Comparison of ENCODE assay signal across 8 mouse cellular contexts in the genomic region with DNA sequence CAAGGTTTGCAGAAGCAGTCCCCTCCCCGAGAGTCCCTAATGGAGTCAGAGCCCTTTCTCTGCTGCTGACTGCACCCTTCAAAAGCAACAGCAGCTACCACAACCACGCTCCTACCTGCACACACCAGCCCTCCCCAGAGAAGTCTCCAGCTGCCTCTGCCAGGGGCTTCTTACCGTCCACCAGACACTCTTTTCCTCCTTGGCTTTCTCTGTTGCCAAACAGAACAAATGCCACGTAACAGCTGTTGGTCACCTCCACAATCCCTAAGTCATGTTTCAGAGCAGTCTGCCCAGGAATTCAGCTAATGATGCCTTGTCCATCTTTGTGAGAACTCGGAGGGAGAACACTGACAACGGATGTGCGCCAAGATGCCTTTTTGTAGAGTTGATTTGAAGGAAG.
DNase-seq lines count a peak whose midpoint lies in the region; ATAC-seq and TF ChIP-seq lines count a peak whose summit lies in the region.

No protein-coding gene starts in this region.

- H3K27me3 ChIP-seq in lung, embryonic 16.5 days (ENCODE audit: control insufficient read depth, insufficient read depth, low read depth, low read length), result no peaks in the 10 kb centered on the region
- no peaks in the 10 kb centered on the region for H3K27me3 ChIP-seq in forebrain, postnatal 0 days (ENCODE audit: insufficient read depth, low read length)
- no peaks in the 10 kb centered on the region for H3K27me3 ChIP-seq in midbrain, embryonic 12.5 days
- H3K27me3 ChIP-seq in stomach, embryonic 16.5 days (ENCODE audit: control insufficient read depth, insufficient read depth, low read length), result no peaks in the 10 kb centered on the region

- WGBS in lung, embryonic 16.5 days, result 67% methylated on average over 7 of the region's 7 CpGs
- 19% methylated on average over 7 of the region's 7 CpGs for WGBS in forebrain, postnatal 0 days
- 58% methylated on average over 7 of the region's 7 CpGs for WGBS in midbrain, embryonic 12.5 days
- 77% methylated on average over 7 of the region's 7 CpGs for WGBS in stomach, embryonic 16.5 days

- H3K9ac ChIP-seq in lung, embryonic 16.5 days (ENCODE audit: low read length), result no peak overlapping the region
- peak overlapping the region; percentile 44 for H3K9ac ChIP-seq in forebrain, postnatal 0 days
- peak overlapping the region; percentile 42 for H3K9ac ChIP-seq in midbrain, embryonic 12.5 days (replicated peaks)
- no peak overlapping the region for H3K9ac ChIP-seq in stomach, embryonic 16.5 days (ENCODE audit: low read length)

- H3K9me3 ChIP-seq in lung, embryonic 16.5 days (ENCODE audit: control insufficient read depth, low read length), result no peaks in the 10 kb centered on the region
- H3K9me3 ChIP-seq in forebrain, postnatal 0 days (ENCODE audit: low read length), result no peaks in the 10 kb centered on the region
- H3K9me3 ChIP-seq in midbrain, embryonic 12.5 days, result no peaks in the 10 kb centered on the region
- no peaks in the 10 kb centered on the region for H3K9me3 ChIP-seq in stomach, embryonic 16.5 days (replicated peaks; ENCODE audit: control insufficient read depth, low read length)

- 0 out of 2 replicates have a peak overlapping the region, but pooled peaks have one; percentile 4 for H3K27ac ChIP-seq in lung, embryonic 16.5 days (ENCODE audit: low read length)
- H3K27ac ChIP-seq in forebrain, postnatal 0 days (ENCODE audit: low read depth, low read length), result peak overlapping the region; percentile 71
- peak overlapping the region; percentile 93 for H3K27ac ChIP-seq in midbrain, embryonic 12.5 days (replicated peaks)
- peak overlapping the region; percentile 29; the same call in 1 of the 2 replicates for H3K27ac ChIP-seq in stomach, embryonic 16.5 days (ENCODE audit: low read length)

- no peak for TF ChIP-seq CTCF in forebrain, postnatal 0 days (IDR thresholded peaks at IDR 0.05; ENCODE audit: low read depth)

- H3K4me1 ChIP-seq in lung, embryonic 16.5 days (replicated peaks; ENCODE audit: control insufficient read depth, insufficient read depth, low read length), result peaks cover 17% of the 10 kb centered on the region
- H3K4me1 ChIP-seq in forebrain, postnatal 0 days (ENCODE audit: insufficient read depth), result peaks cover 57% of the 10 kb centered on the region
- H3K4me1 ChIP-seq in midbrain, embryonic 12.5 days, result peaks cover 84% of the 10 kb centered on the region
- H3K4me1 ChIP-seq in stomach, embryonic 16.5 days (ENCODE audit: control insufficient read depth, insufficient read depth, low read length), result peaks cover 20% of the 10 kb centered on the region; the same call in 1 of the 2 replicates

- no peaks in the 10 kb centered on the region for H3K36me3 ChIP-seq in lung, embryonic 16.5 days (ENCODE audit: control insufficient read depth, insufficient read depth, low read length)
- 0 out of 2 replicates have a peak, but pooled peaks cover 2% of the 10 kb centered on the region for H3K36me3 ChIP-seq in forebrain, postnatal 0 days (ENCODE audit: insufficient read depth)
- peaks cover 7% of the 10 kb centered on the region for H3K36me3 ChIP-seq in midbrain, embryonic 12.5 days
- H3K36me3 ChIP-seq in stomach, embryonic 16.5 days (ENCODE audit: control insufficient read depth, insufficient read depth, low read length), result no peaks in the 10 kb centered on the region

- no peak for DNase-seq in lung, postnatal 4 days
- DNase-seq in forebrain, postnatal 0 days, result no peak
- no peak for DNase-seq in right cerebral cortex, adult 2 months (ENCODE audit: low spot score in 2 of 2)
- DNase-seq in testis, postnatal 10 days (ENCODE audit: low spot score), result no peak
- no peak for DNase-seq in frontal cortex, postnatal 25 days (ENCODE audit: low spot score in 2 of 2)

- H3K4me2 ChIP-seq in lung, embryonic 16.5 days (ENCODE audit: low read depth, low read length), result no peak overlapping the region
- peak overlapping the region; percentile 38 for H3K4me2 ChIP-seq in forebrain, postnatal 0 days (ENCODE audit: low read depth)
- H3K4me2 ChIP-seq in midbrain, embryonic 12.5 days (replicated peaks), result peak overlapping the region; percentile 62
- no peak overlapping the region for H3K4me2 ChIP-seq in stomach, embryonic 16.5 days (ENCODE audit: low read depth, low read length)

- no peak for ATAC-seq in lung, embryonic 16.5 days (ENCODE audit: low read depth)
- no peak for ATAC-seq in forebrain, postnatal 0 days
- no peak for ATAC-seq in midbrain, embryonic 12.5 days (ENCODE audit: low FRiP score, low read depth)
- no peak for ATAC-seq in stomach, embryonic 16.5 days (ENCODE audit: insufficient read depth, low FRiP score)

- no peak overlapping the region for H3K4me3 ChIP-seq in lung, embryonic 16.5 days (ENCODE audit: low read length)
- peak overlapping the region; percentile 19 for H3K4me3 ChIP-seq in forebrain, postnatal 0 days (ENCODE audit: low read depth, low read length)
- peak overlapping the region; percentile 31 for H3K4me3 ChIP-seq in midbrain, embryonic 12.5 days
- no peak overlapping the region for H3K4me3 ChIP-seq in stomach, embryonic 16.5 days (replicated peaks; ENCODE audit: low read length)

Comparison
In these comparisons a context has a peak if more than half of its experiments do, and no peak if none do; other contexts are left out.
1. H3K27ac ChIP-seq: peak in every context shown above with its lines; median percentile 93 in midbrain, embryonic 12.5 days; 71 in forebrain, postnatal 0 days; 29 in stomach, embryonic 16.5 days; 4 in lung, embryonic 16.5 days.
2. H3K4me2 ChIP-seq: peak in forebrain, postnatal 0 days (single experiment) and midbrain, embryonic 12.5 days (single experiment); none in lung, embryonic 16.5 days (single experiment) and stomach, embryonic 16.5 days (single experiment).
3. H3K4me3 ChIP-seq: peak in forebrain, postnatal 0 days (single experiment) and midbrain, embryonic 12.5 days (single experiment); none in lung, embryonic 16.5 days (single experiment) and stomach, embryonic 16.5 days (single experiment).
4. H3K9ac ChIP-seq: peak in forebrain, postnatal 0 days (single experiment) and midbrain, embryonic 12.5 days (single experiment); none in lung, embryonic 16.5 days (single experiment) and stomach, embryonic 16.5 days (single experiment).